Mouse (Mus musculus) stomach, embryonic 15.5 days (tissue): ENCODE results near the gene Smarca5. TPM values are rescaled to one million over a fixed set of nuclear protein-coding genes. Genes with fewer than 3 reads are reported as not detected.

Experiments
- ATAC-seq: fragments of 200-750 bp; cut with Nextera tagmentation; 2 replicates; pipeline ENCODE4 v1.8.0; 2017; ENCODE audit warnings: low read depth, moderate number of reproducible peaks, moderate TSS enrichment; ENCODE audit not compliant: insufficient read depth, low FRiP score
- H3K27ac ChIP-seq: fragments of 300-500 bp; sonication (generic); 2 replicates; pipeline ENCODE4 v1.5.1; 2015; ENCODE audit warnings: mild to moderate bottlenecking, inconsistent platforms
- H3K27me3 ChIP-seq: fragments of 300-500 bp; sonication (generic); replicated peaks from 2 replicates; pipeline ENCODE4 v1.6.1; 2015; ENCODE audit warnings: inconsistent platforms
- H3K36me3 ChIP-seq: fragments of 300-500 bp; sonication (generic); 2 replicates; pipeline ENCODE4 v1.6.1; 2015; ENCODE audit warnings: inconsistent platforms
- H3K4me1 ChIP-seq: fragments of 300-500 bp; sonication (generic); 2 replicates; pipeline ENCODE4 v1.6.1; 2015; ENCODE audit warnings: inconsistent platforms
- H3K4me2 ChIP-seq: fragments of 300-500 bp; sonication (generic); 2 replicates; pipeline ENCODE4 v1.6.1; 2015; ENCODE audit warnings: mild to moderate bottlenecking, inconsistent platforms
- H3K4me3 ChIP-seq: fragments of 300-500 bp; sonication (generic); replicated peaks from 2 replicates; pipeline ENCODE4 v1.5.1; 2015; ENCODE audit warnings: inconsistent platforms
- H3K9ac ChIP-seq: fragments of 300-500 bp; sonication (generic); 2 replicates; pipeline ENCODE4 v1.6.1; 2015; ENCODE audit warnings: inconsistent platforms
- H3K9me3 ChIP-seq: fragments of 300-500 bp; sonication (generic); 2 replicates; pipeline ENCODE4 v1.6.1; 2016; ENCODE audit warnings: inconsistent platforms
- WGBS: fragments of 180-500 bp; shearing (Covaris S2); methylation state at CpG from one replicate; pipeline ENCODE4 v1.1.7; 2015; 5-methylcytosine and 5-hydroxymethylcytosine counted together
- polyA plus RNA-seq: library from polyadenylated mRNA; unstranded; fragments of >200 nt; fragmentation: Nextera tagmentation; extraction: Ambion mirVana; gene quantifications from 2 replicates; pipeline ENCODE4 v1.2.1, GENCODE M21; 2015

Smarca5 gene
- polyA plus RNA-seq, 1 experiment from 2014 or later = 72.6 TPM

DNA sequence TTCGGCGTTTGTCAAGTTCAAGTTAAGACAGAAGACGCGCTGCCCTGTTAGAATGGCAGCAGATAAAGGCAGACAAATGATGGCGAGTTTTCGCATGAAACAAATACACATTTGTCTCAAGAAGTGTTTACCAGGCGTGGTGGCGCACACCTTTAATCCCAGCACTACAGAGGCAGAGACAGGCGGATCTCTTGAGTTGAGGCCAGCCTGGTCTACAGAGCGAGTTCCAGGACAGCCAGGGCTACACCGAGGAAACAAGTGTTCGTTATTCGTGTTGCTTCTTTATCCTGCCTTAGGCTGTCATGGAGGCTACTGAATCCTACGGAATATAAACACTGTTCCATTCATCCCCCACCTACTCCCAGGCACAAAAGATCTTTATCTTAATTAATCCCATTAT is 635 bp upstream of the Smarca5 start:
- Histone ChIP-seq H3K36me3 (peaks cover 6% of the 10 kb centered on the region; the same call in 1 of the 2 replicates), H3K4me1 (peaks cover 3% of the 10 kb centered on the region; the same call in 1 of the 2 replicates), H3K9ac (peak overlapping the region; percentile 39; the same call in 1 of the 2 replicates), H3K9me3 (no peaks in the 10 kb centered on the region), H3K27me3 (no peaks in the 10 kb centered on the region), H3K4me3 (peak overlapping the region; percentile 56), H3K4me2 (peak overlapping the region; percentile 59), H3K27ac (peak overlapping the region; percentile 96)
- 13% methylated on average over 14 of the region's 14 CpGs for WGBS
- ATAC-seq = peak; percentile 33

DNA sequence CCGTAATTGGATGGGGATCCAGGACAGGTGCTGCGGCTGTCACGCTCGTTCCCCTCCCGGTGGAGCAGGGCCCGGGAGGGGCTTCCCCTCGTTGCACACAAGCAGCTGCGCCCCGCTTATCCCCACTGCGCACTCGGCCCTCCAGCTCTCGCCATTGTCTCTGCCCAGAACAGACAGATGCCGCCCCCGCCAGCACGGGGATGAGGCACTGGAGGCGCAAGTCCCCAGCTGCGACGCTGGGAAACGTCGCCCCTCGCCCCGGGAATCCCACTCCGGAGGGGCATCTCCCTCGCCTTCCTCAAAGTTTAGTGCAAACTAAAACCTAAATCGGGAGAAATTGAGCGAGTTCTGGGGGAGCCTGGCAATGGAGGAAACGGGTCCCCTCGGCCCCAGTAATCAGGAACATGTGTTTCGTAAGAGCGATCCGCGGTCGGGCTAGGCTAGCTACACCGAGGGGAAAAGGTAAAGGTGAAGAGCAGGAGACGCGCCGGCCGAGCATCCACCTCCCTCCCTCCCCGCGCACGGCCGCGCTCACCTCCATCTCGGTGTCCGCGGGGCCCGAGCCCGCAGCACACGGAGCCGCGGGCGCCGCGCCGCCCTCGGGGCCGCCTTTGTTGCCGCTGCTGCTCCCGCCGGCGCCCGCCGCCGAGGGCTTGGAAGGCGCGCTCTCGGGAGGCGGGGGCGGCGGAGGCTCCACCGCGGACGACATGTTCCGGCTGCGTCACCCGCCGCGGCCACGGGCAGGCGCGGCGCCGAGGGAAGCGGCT is 726 bp downstream of the Smarca5 start:
- Histone ChIP-seq H3K9ac (peak overlapping the region; percentile 92), H3K4me1 (peaks cover 3% of the 10 kb centered on the region; the same call in 1 of the 2 replicates), H3K4me2 (peak overlapping the region; percentile 92), H3K9me3 (no peaks in the 10 kb centered on the region), H3K27me3 (no peaks in the 10 kb centered on the region), H3K4me3 (peak overlapping the region; percentile 95), H3K27ac (peak overlapping the region; percentile 99), H3K36me3 (peaks cover 6% of the 10 kb centered on the region; the same call in 1 of the 2 replicates)
- WGBS = under 1% methylated on average over 76 of the region's 84 CpGs
- ATAC-seq = peak; percentile 45

DNA sequence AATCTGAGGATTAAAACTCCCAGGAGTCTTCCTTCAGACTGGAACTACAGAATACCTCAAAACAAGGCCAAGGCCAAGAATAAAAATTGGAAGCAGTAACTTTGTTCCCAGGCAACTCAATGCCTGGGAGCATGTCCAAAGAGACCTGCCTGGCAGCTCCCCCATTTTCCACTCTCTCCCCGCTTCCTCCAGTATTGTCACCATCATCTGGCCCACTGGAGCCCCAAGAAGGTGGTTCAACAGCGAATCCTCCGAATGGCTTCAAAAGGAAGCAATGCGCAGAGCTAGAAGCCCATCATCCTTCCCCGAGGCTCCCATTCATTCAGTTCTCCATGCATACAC is 1.3 kb downstream of the Smarca5 start:
- Histone ChIP-seq H3K4me1 (peaks cover 3% of the 10 kb centered on the region; the same call in 1 of the 2 replicates), H3K36me3 (peaks cover 6% of the 10 kb centered on the region; the same call in 1 of the 2 replicates), H3K27ac (peak overlapping the region; percentile 99), H3K27me3 (no peaks in the 10 kb centered on the region), H3K9ac (peak overlapping the region; percentile 92), H3K4me2 (peak overlapping the region; percentile 92), H3K9me3 (no peaks in the 10 kb centered on the region), H3K4me3 (peak overlapping the region; percentile 95)
- no peak for ATAC-seq
- WGBS = 0% methylated on average over 5 of the region's 5 CpGs

DNA sequence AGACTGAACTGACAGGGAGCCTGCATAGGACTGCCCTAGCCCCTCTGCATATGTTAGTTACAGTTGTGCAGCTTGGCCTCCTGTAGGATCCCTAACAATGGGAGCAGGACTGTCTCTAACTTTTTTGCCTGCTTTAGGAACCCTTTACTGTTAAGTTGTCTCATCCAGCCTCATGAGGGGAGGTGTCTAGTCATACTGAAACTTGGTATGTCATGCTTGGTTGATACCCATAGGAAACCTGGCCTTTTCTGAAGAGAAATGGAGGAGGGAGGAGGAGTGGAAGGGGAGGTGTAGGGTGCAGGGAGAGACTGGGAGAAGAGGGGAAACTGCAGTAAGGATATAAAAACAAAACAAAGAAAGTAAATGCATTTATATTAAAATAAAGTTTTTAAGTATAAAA is 7.0 kb downstream of the Smarca5 start:
- peaks cover 25% of the 10 kb centered on the region for H3K36me3 ChIP-seq
- H3K4me1 ChIP-seq = no peaks in the 10 kb centered on the region
- no peak for ATAC-seq
- no peak overlapping the region for H3K27ac ChIP-seq
- H3K9ac ChIP-seq = no peak overlapping the region
- no peaks in the 10 kb centered on the region for H3K9me3 ChIP-seq
- no peaks in the 10 kb centered on the region for H3K27me3 ChIP-seq
- no peak overlapping the region for H3K4me2 ChIP-seq
- H3K4me3 ChIP-seq = no peak overlapping the region

DNA sequence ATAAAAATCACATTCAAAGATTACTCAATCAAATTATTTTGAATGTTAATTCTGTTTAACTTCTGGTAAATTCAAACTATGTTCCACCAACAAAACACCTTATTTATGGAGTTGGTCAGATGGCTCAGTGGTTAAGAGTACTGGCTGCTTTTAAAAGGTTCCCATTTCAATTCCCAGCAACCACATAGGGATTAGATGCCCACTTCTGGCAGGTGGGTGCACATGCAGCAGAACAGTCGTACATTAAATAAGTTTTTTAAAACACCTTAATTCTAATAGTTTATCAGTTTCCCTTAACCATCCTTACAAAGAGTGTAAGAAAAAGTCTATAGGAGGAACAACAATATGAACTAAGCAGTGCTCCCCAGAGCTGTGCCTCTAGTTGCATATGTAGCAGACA is 24.8 kb downstream of the Smarca5 start:
- Histone ChIP-seq H3K9ac (no peak overlapping the region), H3K4me3 (no peak overlapping the region), H3K9me3 (no peaks in the 10 kb centered on the region), H3K4me1 (no peaks in the 10 kb centered on the region), H3K27ac (no peak overlapping the region), H3K27me3 (no peaks in the 10 kb centered on the region), H3K36me3 (peaks cover 33% of the 10 kb centered on the region), H3K4me2 (no peak overlapping the region)
- ATAC-seq = no peak
- WGBS = 91% methylated on average over 1 of the region's 1 CpGs

DNA sequence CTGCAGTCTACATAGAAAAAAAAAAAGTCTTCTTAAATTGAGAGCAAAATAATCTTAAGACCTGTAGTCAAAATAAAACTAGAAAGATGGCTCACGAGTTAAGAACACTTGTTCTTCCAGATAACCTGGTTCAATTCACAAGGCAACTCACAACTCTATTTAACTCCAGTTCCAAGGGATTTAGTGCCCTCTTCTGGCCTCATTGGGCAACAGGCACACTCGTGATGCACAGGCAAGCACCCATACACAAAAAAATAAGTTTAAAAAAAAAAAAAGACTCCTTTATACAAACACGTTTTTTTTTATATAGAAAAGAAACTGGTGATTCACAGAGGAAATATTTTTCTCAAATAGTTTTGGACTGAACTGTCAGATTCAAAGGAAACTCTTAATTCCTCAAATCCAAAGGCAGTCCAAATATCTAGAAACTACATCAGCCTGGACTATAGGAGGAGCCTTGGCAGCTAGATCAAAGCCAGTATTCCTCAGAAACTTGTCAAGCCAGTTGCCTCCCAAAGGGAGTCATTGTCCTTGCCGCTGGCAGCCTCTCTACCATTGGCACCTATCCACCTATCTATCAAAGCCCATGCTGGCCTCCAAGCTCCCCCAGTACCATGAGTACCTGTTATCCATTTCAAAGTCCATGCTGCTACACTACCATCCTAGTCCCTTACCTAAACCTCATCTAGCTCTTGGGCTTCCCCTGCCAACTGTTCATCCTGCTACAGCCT is 28.5 kb downstream of the Smarca5 start:
- WGBS = 84% methylated on average over 4 of the region's 4 CpGs
- Histone ChIP-seq H3K27me3 (no peaks in the 10 kb centered on the region), H3K4me2 (no peak overlapping the region), H3K4me3 (no peak overlapping the region), H3K9ac (no peak overlapping the region), H3K36me3 (peaks cover 37% of the 10 kb centered on the region), H3K4me1 (no peaks in the 10 kb centered on the region), H3K27ac (no peak overlapping the region), H3K9me3 (no peaks in the 10 kb centered on the region)
- ATAC-seq = no peak

DNA sequence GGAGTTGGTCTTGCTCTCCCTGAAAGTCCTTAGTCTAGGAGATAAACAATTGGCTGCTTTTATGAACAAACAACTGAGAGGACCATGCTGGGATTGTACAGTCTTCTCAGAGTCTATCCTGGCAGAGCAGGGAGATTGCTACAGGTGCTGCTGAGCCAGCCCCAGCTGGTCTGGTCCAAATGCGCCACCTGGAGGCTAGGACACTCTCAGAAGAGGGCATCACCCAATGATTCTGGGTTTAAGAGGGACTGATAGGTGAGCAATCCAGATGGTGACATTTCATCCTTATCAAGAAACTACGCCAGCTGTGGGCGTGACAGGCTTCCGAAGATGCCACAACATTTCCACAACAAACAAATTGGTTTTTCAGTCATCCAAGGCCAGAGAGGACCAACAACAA is 51.2 kb downstream of the Smarca5 start:
- 33% methylated on average over 4 of the region's 4 CpGs for WGBS
- peak; percentile 87 for ATAC-seq
- no peak overlapping the region for H3K4me2 ChIP-seq
- no peaks in the 10 kb centered on the region for H3K9me3 ChIP-seq
- H3K36me3 ChIP-seq = no peaks in the 10 kb centered on the region
- no peak overlapping the region for H3K4me3 ChIP-seq
- H3K9ac ChIP-seq = no peak overlapping the region
- no peaks in the 10 kb centered on the region for H3K4me1 ChIP-seq
- no peaks in the 10 kb centered on the region for H3K27me3 ChIP-seq
- H3K27ac ChIP-seq = no peak overlapping the region

DNA sequence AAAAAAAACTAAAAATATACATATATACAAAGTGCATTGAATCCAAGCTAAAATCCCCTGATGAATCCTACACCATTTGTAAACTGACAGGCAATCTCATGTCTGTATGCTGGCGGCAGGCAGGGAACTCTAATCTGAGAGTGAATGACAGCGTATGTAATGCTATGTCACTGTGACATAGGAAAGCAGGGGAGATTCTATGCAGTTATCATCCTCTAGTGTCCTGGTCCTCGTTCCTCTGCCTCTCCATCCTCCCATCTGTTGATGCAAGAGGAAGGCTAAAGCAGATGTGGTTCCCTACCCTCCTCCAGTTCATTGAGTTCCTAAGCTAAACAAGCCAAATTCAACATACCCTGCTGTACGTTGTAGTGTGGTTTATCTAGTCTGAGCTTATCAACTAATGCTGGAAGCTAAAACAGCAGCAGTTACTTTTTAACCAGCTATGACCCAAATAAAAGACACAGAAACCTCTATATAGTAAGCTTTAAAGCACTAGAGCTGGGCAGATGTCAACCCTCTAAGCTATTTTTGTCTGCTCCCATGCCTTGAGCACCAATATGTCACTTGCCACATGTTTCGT is 55.5 kb downstream of the Smarca5 start:
- H3K4me2 ChIP-seq = no peak overlapping the region
- no peaks in the 10 kb centered on the region for H3K4me1 ChIP-seq
- no peak for ATAC-seq
- no peaks in the 10 kb centered on the region for H3K27me3 ChIP-seq
- H3K9ac ChIP-seq = no peak overlapping the region
- 60% methylated on average over 5 of the region's 5 CpGs for WGBS
- no peaks in the 10 kb centered on the region for H3K9me3 ChIP-seq
- H3K36me3 ChIP-seq = no peaks in the 10 kb centered on the region
- H3K27ac ChIP-seq = no peak overlapping the region
- no peak overlapping the region for H3K4me3 ChIP-seq

DNA sequence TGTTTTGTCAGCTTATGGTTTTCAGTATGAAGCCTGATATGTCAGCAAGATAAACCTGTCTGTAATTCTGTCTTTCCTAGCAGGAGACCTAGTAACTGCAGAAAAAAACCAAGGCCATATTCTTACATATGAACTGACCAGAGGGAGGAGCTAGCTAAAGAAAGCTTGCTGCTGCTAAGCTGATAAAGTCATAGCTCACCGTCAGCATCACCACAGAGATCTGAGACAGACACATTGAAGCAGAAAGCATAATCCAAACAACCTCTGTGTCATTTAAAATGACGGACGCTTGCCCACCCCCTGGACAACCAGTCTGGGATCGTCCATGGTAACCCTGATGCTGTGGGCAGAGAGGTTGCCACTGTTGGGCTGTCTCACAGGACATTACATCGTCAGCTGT is 56.7 kb downstream of the Smarca5 start:
- Histone ChIP-seq H3K27me3 (no peaks in the 10 kb centered on the region), H3K4me1 (no peaks in the 10 kb centered on the region), H3K4me2 (no peak overlapping the region), H3K9me3 (no peaks in the 10 kb centered on the region), H3K4me3 (no peak overlapping the region), H3K27ac (no peak overlapping the region), H3K36me3 (no peaks in the 10 kb centered on the region), H3K9ac (no peak overlapping the region)
- no peak for ATAC-seq
- WGBS = 67% methylated on average over 5 of the region's 5 CpGs

DNA sequence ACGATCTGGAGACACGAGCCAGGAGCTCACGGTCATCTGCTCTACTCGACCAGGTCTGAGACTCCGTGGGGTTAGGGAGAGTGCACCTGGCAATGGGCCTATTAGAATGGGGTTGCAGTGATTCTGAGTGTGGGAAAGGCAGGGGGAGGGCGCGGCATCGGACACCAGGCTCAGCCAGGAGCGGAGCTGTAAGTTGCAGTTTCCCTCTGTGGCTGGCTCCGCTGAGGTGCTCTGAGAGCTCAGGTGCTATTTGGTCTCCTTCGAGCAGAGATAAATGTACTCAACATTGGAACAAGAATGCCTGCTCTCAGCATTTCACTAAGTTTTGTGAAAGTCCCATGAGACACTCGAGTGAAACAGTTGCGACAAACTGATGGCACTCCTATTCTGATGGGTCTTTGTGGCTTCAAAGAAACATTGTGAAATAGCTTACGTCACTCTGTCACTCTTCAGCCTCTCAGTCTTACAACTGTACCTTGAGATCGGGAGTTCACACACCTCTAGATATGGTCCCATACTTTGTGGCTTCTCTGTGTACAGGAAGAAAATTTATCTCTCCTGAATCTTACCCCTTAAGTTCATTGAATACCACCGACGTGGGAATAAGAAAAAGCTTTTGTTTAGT is 69.9 kb downstream of the Smarca5 start:
- H3K4me1 ChIP-seq = peaks cover 5% of the 10 kb centered on the region; the same call in 1 of the 2 replicates
- H3K36me3 ChIP-seq = no peaks in the 10 kb centered on the region
- H3K27me3 ChIP-seq = no peaks in the 10 kb centered on the region
- no peaks in the 10 kb centered on the region for H3K9me3 ChIP-seq
- H3K9ac ChIP-seq = no peak overlapping the region
- H3K27ac ChIP-seq = no peak overlapping the region
- ATAC-seq = 0 out of 2 replicates have a peak, but pooled peaks have one; percentile 31
- peak overlapping the region; percentile 33; the same call in 1 of the 2 replicates for H3K4me2 ChIP-seq
- WGBS = 44% methylated on average over 17 of the region's 17 CpGs
- no peak overlapping the region for H3K4me3 ChIP-seq

DNA sequence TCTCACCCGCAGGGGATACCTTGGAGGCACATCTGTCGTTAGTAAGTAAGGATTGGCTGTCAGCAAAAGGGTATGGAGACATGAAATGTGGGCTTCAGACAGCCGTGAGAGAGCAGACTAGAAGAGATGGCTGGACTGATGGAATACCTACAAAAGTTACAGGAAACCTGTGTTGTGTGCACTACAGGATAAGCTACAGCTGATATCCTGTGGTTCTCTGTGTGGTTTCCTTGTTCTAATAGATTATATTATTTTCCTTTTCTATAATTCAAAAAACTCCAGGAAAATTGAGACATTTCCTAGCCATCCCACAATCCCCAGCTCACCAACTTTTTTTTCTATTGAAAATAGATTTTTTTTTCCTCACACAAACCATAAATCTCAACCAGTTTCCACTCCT is 75.8 kb downstream of the Smarca5 start:
- no peak for ATAC-seq
- no peak overlapping the region for H3K4me3 ChIP-seq
- H3K9me3 ChIP-seq = no peaks in the 10 kb centered on the region
- H3K4me1 ChIP-seq = no peaks in the 10 kb centered on the region
- no peak overlapping the region for H3K4me2 ChIP-seq
- no peak overlapping the region for H3K9ac ChIP-seq
- no peaks in the 10 kb centered on the region for H3K27me3 ChIP-seq
- WGBS = 67% methylated on average over 3 of the region's 3 CpGs
- H3K36me3 ChIP-seq = no peaks in the 10 kb centered on the region
- no peak overlapping the region for H3K27ac ChIP-seq

DNA sequence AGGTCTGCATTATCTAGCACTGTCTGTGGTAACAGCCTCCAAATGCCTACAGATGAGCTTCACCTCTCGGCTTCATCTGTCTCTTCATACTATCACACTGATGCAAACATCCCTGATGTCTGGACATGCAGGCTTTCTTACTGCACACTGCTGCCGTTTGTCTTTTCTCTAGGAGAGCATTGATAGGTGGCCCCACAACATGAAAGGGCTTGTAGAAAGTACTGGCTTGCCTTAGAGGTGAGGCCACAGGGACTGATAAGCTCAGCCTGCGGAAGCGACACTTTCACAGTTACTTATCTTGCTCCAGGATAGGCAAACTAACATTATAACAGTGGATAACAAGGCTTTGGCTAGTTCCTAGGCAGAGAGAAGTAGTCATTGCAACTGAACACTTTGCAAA is 78.2 kb downstream of the Smarca5 start:
- no peaks in the 10 kb centered on the region for H3K9me3 ChIP-seq
- no peaks in the 10 kb centered on the region for H3K36me3 ChIP-seq
- ATAC-seq = peak; percentile 60
- no peaks in the 10 kb centered on the region for H3K27me3 ChIP-seq
- H3K4me1 ChIP-seq = no peaks in the 10 kb centered on the region
- WGBS = 32% methylated on average over 4 of the region's 4 CpGs
- no peak overlapping the region for H3K4me3 ChIP-seq
- H3K27ac ChIP-seq = no peak overlapping the region
- H3K4me2 ChIP-seq = no peak overlapping the region
- H3K9ac ChIP-seq = no peak overlapping the region
